Mouse (Mus musculus) liver, postnatal 0 days (tissue): ENCODE measurements around the gene Scgb1b7.
"Not testable (repeated sequence)": the region's sequence is repeated elsewhere in the genome, so short reads cannot be mapped to it uniquely, and the experiment has no call there.

Experiments used
- CTCF ChIP-seq: sonication (generic); IDR thresholded peaks from 2 replicates; pipeline ENCODE4 v1.5.1; 2016; ENCODE audit warnings: antibody characterized with exemption, low read depth
- EP300 ChIP-seq: IDR thresholded peaks from 2 replicates; pipeline ENCODE4 v1.6.1; 2016; ENCODE audit warnings: antibody characterized with exemption, low read depth, mild to moderate bottlenecking

DNA sequence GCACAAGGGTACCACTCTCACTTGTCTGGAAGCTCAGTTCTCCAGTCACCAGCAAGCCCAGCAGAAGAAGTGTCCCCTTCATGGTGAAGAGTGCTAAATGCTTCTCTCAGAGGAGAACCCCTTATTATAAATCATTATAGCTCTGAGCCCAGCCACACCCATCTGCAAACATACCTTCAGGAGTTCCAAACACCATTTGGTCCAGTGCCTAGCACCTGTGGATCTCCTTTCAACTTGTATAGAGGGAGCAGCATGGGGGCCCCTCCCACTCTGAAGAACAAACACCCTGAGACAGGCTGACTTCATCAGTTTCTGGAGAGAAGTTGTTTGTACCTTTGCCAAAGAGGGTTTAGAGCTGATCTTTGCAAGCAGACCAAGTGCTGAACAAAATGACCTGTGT is 6.8 kb upstream of the Scgb1b7 start, which contains the start of gene Scgb2b7:
- TF ChIP-seq CTCF, EP300: not testable (repeated sequence)
